Mouse (Mus musculus) frontal cortex, postnatal 25 days (tissue): ENCODE measurements at regions not wholly inside any gene's neighbourhood (a gene's known extent, or its start where the extent isn't known, plus 50 kb on each side); places are given as distances from the start of the nearest gene placed in this dataset.
A peak's percentile ranks its signal among the peaks of the same experiment; 100 is the strongest.

Experiments
- DNase-seq, 2 experiments: peaks; one replicate each; pipeline ENCODE4 v3.0.0; 2022; ENCODE audit warnings: low spot score in 2 of 2

DNA sequence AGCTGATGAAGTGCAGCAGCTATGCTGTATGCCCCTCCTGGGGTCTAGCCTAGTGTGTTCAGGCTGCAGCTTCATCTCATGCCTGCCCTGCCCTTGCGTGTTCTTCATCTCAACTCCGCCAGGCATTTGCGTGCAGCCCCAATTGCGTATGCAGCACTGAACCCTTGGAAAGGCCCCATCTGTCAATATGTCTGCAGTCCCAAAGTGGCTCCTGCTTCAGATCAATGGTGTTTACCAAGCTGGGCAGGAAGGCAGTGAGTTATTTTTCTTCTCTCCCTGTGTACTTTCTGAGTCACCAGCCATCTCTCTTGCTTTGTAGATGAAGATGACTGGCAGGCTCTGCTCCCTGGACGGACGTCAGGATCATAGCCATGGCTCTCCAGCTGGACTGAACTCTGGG, 264.5 kb downstream of the Matn1 start:
- DNase-seq, result no peak

DNA sequence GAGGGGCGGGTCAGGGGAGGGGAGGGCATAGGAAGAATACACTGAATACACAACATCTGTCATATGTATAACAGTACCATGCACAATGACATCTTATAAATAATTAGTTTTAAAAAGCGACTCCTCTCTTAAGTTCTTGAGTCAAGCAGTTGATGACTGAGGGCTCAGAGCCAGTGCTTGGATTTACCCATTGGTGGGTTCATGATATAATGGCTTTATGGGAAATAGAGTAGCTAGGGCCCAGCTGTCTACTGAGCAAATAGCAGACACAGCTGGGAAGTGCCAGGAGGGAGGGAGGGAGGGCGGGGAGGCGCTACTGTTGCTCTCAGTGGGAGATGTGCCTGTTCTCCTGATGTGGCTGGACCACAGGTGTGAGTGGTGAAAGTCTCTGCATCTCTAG, 268.5 kb downstream of the Matn1 start:
- DNase-seq, result no peak

DNA sequence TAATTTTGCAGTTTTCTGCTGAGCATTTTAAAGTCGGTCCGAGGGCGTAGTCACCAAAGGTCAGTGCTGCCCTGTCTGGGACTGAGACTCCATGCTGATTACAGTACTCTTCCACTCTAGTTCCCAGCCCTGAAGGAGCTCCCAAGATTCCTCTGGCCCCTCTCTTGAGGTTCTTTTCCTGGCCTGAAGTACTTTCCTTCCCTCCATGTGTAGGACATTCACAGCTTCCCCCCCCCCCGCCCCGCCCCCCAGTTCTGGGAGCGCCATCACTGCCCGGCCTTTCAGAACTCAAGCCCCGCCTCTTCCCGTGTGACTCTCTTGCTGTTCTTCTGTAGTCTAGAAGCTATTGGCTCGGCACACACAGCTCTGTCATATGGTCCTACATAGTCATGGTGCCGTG, 271.5 kb downstream of the Matn1 start:
- DNase-seq, result no peak

DNA sequence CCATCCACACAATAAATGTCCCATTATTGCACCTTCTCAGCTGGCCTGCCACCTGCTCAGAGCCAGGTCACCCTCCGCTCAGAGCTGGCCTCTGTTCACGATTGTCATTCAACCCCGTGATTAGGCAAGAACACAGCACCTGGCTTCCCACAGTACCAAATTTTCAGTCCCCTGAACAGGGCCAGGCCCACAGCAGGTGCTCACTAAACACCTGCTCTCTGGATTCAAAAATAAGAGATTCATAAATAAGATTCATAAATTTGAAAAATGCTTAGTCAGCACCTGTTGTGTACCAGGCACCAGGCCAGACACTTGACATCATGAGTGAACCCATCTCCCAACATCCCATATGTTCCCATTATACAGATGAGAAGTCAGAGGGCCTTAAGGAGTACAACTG, 272.2 kb downstream of the Matn1 start:
- DNase-seq, result no peak

DNA sequence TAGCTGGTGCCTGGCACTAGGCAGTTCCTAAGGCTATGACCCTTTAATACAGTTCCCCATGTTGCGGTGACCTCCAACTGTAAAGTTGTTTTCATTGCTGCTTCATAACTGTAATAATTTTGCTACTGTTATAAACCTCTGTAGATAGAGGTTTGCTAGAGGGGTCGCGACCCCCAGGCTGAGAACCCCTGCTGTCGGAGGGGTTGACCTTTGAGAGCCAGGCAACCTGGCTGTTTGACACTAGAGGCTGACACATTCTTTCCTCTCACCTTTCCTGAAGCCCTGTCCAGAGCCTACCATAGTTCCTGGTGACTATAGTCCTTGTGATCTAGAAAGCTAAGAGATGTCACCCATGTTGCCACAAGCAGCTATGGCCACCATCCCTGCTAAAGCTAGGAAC, 272.9 kb downstream of the Matn1 start:
- DNase-seq, result no peak

DNA sequence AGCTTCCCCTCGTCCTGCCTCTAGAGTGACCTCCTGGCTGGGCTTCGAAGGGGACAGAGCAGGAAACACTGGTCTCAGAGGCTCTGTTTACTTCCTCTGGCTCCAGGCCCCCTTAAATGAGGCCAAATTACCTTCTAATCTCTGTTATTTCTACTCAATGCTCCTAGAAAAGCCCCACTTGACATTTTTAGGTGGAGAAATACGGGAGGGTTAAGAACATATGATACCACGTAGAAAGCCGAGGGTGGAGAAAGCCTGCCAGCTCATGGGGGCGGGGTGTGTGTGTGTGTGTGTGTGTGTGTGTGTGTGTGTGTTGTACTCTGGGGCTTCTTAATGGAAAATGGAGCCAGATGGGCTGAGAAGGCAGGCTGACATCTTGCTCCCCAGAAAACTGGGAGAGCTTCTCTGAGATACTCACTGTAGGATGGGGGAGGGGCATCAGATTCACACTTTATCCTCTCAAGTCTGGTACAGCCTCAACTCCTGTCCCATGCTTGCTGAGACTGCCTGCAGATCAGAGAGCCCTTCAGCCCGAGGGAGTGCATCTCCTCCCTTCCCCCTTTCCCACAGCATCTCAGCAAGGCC, 273.5 kb downstream of the Matn1 start:
- no peak for DNase-seq

DNA sequence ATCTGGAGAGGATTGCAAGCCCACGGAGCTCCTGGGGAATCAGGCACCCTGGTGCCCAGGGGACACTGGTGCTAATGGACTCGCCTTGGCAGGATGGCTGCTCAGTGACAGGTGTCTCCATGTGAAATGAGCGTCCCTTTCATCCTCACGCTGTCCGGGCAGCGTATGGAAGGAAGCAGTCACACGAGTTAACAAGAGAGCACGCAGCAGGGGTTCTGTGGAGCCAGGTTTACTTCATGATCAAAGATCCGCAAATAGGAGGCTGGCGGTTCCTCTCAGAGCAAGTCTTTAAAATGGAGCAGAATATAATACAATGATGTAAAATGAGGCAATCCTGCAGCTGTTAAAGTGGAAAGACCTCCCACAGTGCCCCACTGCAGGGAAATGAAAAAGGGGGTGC, 276.8 kb downstream of the Matn1 start:
- no peak for DNase-seq

DNA sequence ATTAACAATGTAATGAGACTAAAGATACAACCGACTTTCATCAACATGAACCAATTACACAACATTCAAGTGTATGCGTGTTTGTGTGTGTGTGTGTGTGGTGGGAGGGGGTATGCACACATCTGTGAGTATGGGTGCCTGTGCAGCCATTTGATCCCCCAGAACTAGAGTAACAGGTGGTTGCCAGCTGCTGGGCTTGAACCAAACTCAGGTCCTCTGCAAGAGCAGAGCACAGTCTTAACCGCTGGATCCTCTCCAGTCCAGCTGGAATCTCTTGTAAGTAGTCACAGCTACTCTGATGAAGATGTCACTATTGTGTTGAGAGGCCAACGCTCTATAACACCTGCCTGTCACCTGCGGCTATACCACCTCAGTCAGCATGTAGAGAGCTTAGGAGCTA, 286.2 kb downstream of the Matn1 start:
- DNase-seq, result no peak

DNA sequence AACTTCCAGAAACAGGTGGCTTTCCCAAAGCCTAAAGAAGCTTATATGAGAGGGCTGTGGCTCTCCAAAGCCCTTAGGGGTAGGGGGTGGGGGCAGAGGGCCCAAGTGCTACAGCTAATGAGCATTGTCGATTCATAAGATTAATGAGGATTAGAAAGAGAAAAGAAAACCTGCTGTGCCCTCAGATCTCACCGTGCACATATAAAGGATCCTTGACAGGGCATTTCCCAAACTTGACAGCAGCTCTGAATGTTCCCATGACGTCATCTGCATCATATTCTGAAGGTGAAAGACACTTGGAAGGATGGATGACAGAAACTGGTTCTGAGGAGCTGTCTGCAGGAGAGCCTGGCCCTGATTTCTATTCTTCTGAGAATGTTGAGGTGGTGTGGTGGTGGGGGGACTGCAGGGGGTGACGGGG, 292.4 kb downstream of the Matn1 start:
- DNase-seq, result no peak

DNA sequence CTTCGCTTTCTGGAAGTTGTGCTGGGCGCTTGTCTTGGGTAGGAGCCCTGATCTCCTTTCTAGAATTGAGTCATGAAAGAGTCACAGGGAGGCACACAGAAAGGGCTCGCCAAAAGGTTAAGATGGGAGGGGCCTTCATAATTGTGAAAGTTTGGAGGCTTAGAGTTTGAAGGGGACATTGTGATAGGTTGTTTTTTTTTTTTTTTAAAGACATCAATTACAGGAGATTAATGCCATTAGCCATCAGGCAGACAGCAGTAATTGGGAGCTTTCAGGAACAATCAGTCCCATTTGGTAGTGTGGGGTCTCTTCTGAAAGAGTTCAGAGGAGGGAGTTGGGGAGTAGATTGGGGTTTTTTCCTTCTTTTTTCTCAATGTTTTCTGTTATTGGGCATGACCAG, 294.4 kb downstream of the Matn1 start:
- no peak for DNase-seq

DNA sequence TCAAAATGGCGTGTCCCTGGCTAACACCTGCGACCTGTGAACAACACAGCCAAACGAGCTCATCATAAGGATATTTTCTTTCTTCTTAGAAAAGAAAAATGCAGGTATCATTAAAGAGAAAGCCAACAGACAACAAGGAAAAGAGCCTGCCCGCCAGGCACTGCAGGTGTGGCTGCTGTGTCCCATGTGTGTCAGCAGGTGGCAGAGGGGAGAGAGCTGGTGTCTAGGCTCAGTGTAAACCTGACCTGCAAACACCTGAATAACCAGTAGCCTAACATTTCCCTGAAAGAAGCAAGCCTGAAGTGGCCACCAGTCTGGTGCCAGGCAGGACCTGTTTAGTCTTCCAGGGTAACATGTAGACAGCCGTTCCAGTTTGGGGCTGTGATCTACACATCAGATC, 294.9 kb downstream of the Matn1 start:
- no peak for DNase-seq

DNA sequence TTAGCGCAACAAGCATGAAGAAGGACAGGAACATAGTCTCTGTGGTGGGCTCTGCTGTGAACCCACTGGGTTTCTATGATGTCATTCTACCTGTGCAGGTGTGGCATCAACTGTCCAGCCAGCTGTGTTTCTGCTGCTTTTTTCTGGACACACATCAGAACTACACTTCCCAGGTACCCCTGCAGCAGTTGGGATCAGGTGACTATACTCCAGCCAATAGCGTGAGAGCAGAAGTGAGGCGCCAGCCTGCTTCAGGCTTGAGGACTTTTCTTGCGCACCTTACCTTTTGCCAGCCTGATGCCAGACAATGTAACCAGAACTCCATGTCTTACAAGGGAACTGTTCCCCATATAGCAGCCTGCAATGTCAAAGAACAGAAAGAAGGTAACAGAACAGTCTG, 296.3 kb downstream of the Matn1 start:
- no peak for DNase-seq

DNA sequence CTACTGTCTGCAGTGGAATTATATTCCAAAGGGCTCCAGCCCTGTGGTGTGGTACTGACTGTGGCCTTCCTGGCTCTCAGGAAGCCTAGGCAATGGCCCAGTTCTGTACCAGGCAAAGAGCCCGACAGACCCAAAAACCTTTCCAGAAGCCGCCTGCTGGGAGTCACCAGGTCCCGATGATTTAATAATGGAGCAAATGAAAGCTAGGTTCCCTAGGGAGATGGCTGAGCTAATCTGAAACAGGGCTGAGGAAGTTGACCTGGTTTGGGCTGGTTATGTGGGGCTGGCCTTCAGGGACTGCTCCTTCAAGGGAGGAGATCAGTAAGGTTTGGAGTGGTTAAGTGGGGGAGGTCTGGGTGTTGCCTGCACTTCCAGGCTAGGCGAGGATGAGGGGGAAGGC, 298.1 kb downstream of the Matn1 start:
- no peak for DNase-seq

DNA sequence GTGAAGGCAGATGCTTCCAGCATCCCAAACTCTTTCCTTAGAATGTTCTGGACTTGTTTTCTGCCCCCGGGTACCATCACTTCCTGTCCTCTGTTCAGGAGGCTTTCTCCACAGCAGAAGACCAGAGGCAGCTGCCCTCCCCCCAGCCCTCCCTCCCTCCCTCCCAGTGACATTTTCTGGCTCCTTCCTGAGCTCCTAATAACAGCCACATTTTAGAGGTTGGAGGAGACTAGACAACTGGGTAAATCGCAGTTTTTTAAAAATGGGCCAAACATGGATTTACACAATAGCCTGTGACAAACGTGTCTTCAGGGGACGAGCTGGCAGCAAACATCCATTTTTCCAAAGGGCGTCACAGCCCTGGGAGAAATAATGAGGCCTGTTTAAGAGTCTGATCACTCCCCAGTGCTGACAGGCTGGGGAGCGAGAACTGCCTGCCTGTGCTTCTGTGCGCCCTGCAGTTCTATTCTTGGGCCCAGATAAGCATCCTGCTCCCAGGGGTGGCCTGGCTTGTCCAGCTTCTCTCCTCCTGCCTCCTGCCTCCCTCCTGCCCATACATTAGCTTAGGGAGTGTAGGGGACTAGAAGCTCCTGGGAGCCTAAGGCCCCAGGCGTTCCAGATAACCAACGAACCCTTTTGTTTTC, 299.7 kb downstream of the Matn1 start:
- DNase-seq, result no peak

DNA sequence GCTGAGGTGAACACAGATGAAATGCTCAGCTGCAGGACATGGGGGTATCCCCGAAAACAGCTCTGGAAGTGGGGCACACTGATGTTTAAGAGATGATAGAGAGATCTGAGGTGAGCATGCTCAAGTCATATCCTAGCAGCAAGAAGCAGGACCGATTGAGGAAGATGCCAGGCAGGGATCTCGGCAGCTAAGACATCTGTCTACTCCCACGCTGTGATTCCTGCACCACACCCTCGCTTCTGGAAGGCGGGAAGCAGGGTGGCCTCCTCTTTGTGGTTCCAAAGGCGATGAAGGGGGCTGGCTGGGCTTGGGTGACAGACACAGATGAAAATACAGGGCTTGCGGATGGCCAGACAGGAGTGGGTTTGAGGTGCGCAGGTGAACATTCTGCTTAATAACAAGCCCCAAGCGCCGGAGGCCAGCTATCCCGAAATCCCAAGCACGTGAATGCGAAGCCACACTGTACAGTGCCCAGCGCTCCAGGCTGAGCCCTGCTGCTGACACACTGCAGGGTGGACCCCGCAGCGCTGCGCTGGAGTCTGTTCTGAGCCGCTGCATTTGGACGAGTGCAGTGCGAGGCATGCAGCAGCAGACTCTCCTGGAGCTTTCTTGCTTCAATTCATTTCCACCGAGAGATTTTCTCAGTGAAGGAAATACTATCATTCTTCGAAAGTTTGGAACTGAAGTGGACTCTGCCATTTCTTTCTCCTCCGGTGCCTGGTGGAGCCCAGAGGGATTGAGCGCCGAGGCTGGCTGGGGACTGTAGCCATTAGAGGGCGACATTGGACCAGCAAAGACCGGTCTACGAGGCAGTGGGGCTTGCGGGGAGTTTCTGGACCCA, 308.6 kb downstream of the Matn1 start:
- DNase-seq, result peak; percentile 75 to 79

DNA sequence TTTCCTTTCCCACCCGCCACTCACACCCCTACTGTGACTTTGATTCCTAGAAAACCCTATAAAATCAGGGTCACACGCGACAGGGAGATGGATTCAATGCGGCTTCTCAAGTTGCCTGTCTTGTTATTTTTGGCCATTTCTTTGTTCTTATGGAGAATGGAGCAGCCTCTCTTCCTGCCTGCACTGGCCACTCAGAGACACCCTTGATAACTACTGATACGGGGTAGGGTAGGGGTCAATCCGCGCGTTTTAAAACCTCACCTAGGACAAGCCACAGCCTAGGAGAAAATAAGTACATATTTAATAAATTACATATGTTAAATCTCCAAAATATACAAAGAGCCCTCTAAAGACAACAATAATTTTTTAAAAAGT, 309.2 kb downstream of the Matn1 start:
- no peak for DNase-seq

DNA sequence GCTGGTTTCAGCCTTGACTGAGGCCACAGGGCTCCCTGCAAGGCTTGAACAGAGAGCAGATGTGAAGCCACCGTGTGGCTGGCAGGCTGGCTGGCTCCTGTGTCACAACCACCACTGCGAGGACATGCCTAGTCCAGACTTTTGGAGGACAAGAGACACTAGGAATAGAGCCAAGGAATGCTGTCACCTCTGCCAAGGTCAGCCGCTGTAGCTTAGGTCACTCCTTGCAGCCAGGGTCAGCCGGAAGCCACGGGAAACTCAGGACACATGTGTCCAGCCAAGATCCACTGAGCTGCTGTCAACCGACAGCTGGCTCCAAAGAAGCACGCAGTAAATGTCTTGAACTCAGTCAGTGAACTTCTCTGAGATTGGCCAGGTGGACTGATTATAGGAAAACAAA, 310.1 kb downstream of the Matn1 start:
- no peak for DNase-seq

DNA sequence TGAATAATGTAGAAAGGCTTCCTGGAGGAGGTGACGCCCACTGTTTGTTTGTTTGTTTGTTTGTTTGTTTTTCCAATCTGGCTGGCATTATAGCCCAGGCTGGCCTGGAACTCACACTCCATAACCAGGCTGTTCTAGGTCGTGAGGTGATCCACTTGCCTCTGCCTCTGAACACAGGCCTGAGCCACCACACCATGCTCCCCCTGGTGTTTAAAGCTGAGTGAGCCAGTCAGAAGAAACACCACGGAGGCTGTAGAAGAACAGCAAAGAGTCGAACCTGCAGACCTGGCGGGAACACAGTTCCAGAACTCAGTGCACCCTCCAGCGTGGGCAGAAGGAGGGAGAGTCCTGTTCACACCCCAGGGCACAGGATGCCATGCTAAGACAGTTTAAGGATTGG, 310.5 kb downstream of the Matn1 start:
- no peak for DNase-seq

DNA sequence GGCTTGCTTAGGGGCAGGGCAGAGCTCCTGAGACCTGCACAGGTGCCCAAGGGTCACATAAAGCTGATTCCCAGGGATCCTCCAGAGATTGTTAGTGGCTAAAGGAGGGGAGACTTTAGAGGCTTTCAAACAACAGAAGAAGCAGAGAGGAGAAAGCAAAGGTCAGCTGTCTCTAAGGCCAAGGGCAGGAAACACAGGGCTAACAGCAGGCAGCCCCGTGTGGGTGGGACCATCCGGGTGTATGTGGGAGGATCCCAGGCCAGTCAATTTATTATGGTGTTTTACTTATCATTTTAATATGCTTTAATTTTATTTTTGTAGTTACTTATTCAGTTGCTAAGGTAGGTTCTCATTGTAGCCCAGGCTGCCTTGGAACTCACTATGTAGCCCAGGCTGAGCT, 317.1 kb downstream of the Matn1 start:
- DNase-seq, result no peak

DNA sequence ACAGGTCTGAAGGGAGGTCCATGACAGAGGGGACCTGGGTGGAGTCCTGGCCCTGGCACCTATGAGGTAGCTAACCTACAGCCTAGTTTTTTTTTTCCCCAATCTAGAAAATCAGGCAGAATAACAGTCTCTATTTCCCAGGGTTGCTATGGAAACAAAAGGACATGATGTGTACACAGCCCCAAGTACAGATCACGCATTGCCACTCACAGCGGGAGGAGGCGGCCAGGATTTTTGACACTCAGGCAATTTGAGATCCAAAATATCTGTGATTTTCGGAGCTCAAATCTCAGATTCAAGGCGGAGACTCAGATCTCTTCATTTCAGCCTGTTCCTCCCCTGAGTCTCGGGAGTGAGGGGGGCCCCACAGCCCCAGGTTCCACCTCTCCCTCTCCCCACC, 318.7 kb downstream of the Matn1 start:
- no peak for DNase-seq

DNA sequence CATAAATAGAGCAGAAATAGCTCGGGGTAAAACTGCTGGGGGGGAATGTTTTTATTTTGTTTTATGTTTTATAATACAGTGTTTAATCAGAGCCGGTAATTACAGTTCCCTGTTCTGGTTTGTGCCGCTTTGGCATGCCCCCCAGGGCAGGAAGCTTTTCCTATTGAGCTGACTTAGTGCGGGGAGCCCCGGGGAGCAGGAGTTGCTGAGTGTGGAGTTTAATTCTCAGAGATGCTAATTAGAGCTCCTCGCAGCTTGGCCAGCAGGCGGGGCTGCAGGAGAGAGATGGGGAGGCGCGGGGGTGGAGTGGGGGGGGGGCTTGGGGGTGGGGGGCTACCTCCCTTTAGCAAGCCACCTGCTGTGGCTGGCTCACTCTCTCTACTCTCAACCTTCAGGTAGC, 322.6 kb downstream of the Matn1 start:
- DNase-seq, result no peak

DNA sequence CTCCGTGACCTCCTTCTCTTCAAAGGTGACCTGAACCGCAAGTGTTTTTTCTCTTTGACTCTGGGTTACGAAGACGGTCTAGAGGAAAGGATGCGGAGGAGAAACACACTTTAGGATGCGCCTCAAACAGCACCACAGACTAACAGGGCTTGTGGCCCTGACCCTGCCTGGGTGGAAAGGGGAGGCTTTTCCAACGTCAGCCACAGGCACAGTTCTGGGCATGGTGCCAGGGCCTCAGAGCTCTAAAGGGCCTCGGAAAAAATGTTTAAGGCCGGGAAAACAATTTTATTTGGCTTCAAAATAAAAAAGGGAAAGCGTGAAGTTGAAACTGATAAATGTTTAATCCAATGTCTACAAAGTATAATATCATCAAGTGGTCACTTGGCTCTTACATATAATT, 323.6 kb downstream of the Matn1 start:
- no peak for DNase-seq

DNA sequence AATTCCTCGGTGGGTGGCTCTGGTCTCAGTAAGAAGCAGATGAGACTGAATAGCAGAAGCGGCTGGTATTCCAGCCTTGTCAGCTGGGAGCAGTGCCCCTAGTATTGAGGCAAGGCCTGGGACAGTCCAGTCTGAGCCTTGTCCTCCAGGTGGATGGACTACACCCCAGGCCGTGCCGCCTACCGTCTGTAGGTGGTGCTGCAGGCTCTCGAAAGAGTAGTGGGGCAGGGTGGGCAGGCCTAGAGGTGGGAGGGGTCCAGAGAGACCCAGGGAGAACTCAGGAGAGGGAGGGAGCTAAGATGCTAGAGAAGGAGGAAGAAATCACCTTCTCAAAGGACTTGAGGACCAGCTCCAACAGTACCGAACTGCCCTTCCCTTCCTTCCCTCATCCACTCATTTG, 326.0 kb downstream of the Matn1 start:
- no peak for DNase-seq
